Comparison of ENCODE assay signal across 10 mouse cellular contexts in genomic region chr4:124682270-124682669, GRCm38 (mm10). TPM values are rescaled to one million over a fixed set of nuclear protein-coding genes. Genes with fewer than 3 reads are reported as not detected.
DNase-seq lines count a peak whose midpoint lies in the region; ATAC-seq and TF ChIP-seq lines count a peak whose summit lies in the region.
"Had no signal": no experiment of that assay in that cellular context is flagged by ENCODE, and none has a peak within 500 bp of the region (broad histone marks: within the 10 kb centered on the region; RNA-seq: fewer than 3 reads in every experiment).

No protein-coding gene starts in this region.

- no peak overlapping the region for H3K4me2 ChIP-seq in liver, embryonic 11.5 days
- no peak overlapping the region for H3K4me2 ChIP-seq in intestine, embryonic 16.5 days (ENCODE audit: low read depth, low read length)

- no peaks in the 10 kb centered on the region for H3K4me1 ChIP-seq in liver, adult 2 months (ENCODE audit: control insufficient read depth, insufficient read depth, low read length)
- H3K4me1 ChIP-seq in liver, embryonic 11.5 days (replicated peaks; ENCODE audit: control insufficient read depth, insufficient read depth, low read length): no peaks in the 10 kb centered on the region
- H3K4me1 ChIP-seq in intestine, embryonic 16.5 days (ENCODE audit: control insufficient read depth, insufficient read depth, low read length): no peaks in the 10 kb centered on the region

- peaks cover 64% of the 10 kb centered on the region for H3K36me3 ChIP-seq in liver, adult 2 months (ENCODE audit: control insufficient read depth, insufficient read depth, low read length)
- peaks cover 32% of the 10 kb centered on the region; the same call in 1 of the 2 replicates for H3K36me3 ChIP-seq in liver, embryonic 11.5 days (ENCODE audit: control insufficient read depth, insufficient read depth, low read length)
- peaks cover 17% of the 10 kb centered on the region for H3K36me3 ChIP-seq in intestine, embryonic 16.5 days (ENCODE audit: control insufficient read depth, insufficient read depth, low read length)

- H3K9me3 ChIP-seq in liver, embryonic 11.5 days (ENCODE audit: control insufficient read depth, low read length): no peaks in the 10 kb centered on the region
- H3K9me3 ChIP-seq in intestine, embryonic 16.5 days (ENCODE audit: control insufficient read depth, low read length): no peaks in the 10 kb centered on the region
- H3K9me3 ChIP-seq: megakaryocyte, embryonic 14.5 days had no signal

- H3K27me3 ChIP-seq in liver, adult 2 months (ENCODE audit: control insufficient read depth, insufficient read depth, low read length): no peaks in the 10 kb centered on the region
- H3K27me3 ChIP-seq in liver, embryonic 11.5 days (replicated peaks; ENCODE audit: control insufficient read depth, insufficient read depth, low read length): no peaks in the 10 kb centered on the region
- no peaks in the 10 kb centered on the region for H3K27me3 ChIP-seq in intestine, embryonic 16.5 days (replicated peaks; ENCODE audit: control insufficient read depth, insufficient read depth, low read length)
- H3K27me3 ChIP-seq: megakaryocyte, embryonic 14.5 days had no signal

- peak; percentile 18 for DNase-seq in liver, adult 2 months (ENCODE audit: extremely low read depth, low read depth, low spot score)
- DNase-seq in liver, embryonic 11.5 days (ENCODE audit: low spot score): no peak
- DNase-seq in CD4-positive, CD25-positive, alpha-beta regulatory T cell, adult 2 months (ENCODE audit: low read depth, low spot score): peak; percentile 56
- peak; percentile 79 for DNase-seq in NIH3T3 (ENCODE audit: low read depth)
- DNase-seq in right cerebral cortex, postnatal 14 days: no peak
- DNase-seq in kidney, postnatal 14 days: no peak
- DNase-seq: cerebellum, adult 11-12 months; kidney, adult 18-20 months had no signal

- no peak overlapping the region for H3K27ac ChIP-seq in liver, adult 2 months (replicated peaks; ENCODE audit: insufficient read depth, low read depth, low read length)
- H3K27ac ChIP-seq in liver, embryonic 11.5 days (ENCODE audit: low read depth, low read length): no peak overlapping the region
- no peak overlapping the region for H3K27ac ChIP-seq in intestine, embryonic 16.5 days (ENCODE audit: low read length)

- no peak overlapping the region for H3K4me3 ChIP-seq in liver, adult 2 months (ENCODE audit: insufficient read depth, low read depth, low read length)
- H3K4me3 ChIP-seq in liver, embryonic 11.5 days (ENCODE audit: low read depth, low read length): no peak overlapping the region
- no peak overlapping the region for H3K4me3 ChIP-seq in intestine, embryonic 16.5 days (ENCODE audit: low read length)
- H3K4me3 ChIP-seq: megakaryocyte, embryonic 14.5 days had no signal

- no peak for ATAC-seq in liver, embryonic 11.5 days (replicated peaks; ENCODE audit: low FRiP score)
- ATAC-seq in intestine, embryonic 16.5 days: 0 out of 2 replicates have a peak, but pooled peaks have one; percentile 38

- TF ChIP-seq CTCF in liver, adult 2 months (IDR thresholded peaks at IDR 0.05; ENCODE audit: low read depth, low read length): no peak

- WGBS in liver, adult 2 months: 64% methylated on average over 7 of the region's 7 CpGs
- WGBS in liver, embryonic 11.5 days: 68% methylated on average over 7 of the region's 7 CpGs
- whole genome bisulfite sequencing in intestine, embryonic 16.5 days: 46% methylated on average over 7 of the region's 7 CpGs

- TF ChIP-seq POLR2A in liver, adult 2 months (IDR thresholded peaks at IDR 0.05; ENCODE audit: extremely low read depth, insufficient read depth, low read length): no peak

- H3K79me2 ChIP-seq in liver, adult 2 months (ENCODE audit: control insufficient read depth, insufficient read depth, low read length): no peaks in the 10 kb centered on the region; the same call in 1 of the 2 replicates

- no peak overlapping the region for H3K9ac ChIP-seq in liver, adult 2 months (ENCODE audit: low read depth, low read length)
- H3K9ac ChIP-seq in liver, embryonic 11.5 days (ENCODE audit: low read depth, low read length): no peak overlapping the region
- no peak overlapping the region for H3K9ac ChIP-seq in intestine, embryonic 16.5 days (ENCODE audit: low read depth, low read length)

RNA-seq across cellular contexts. Expression of gene Utp11, which starts 11.1 kb away (rescaled TPM):
- 9.3 and 11.6 TPM in 2 replicates for total RNA-seq in liver, adult 2 months (2014; rRNA removed)
- polyA plus RNA-seq in liver, adult 2 months (2012; rRNA removed): 4.2 and 5.5 TPM in 2 replicates
- polyA plus RNA-seq in liver, embryonic 11.5 days (2014; fragmentation: Nextera tagmentation; extraction: Ambion mirVana): 73.3 and 80.5 TPM in 2 replicates
- 51.8 and 58.6 TPM in 2 replicates for polyA plus RNA-seq in intestine, embryonic 16.5 days (2015; fragmentation: Nextera tagmentation; extraction: Ambion mirVana)

RNA-seq across cellular contexts. Expression of gene Fhl3, which starts 18.2 kb away (rescaled TPM):
- 0.20 and 0.28 TPM in 2 replicates for total RNA-seq in liver, adult 2 months (2014; rRNA removed)
- 0.95 and 1.5 TPM in 2 replicates for polyA plus RNA-seq in liver, adult 2 months (2012; rRNA removed)
- polyA plus RNA-seq in liver, embryonic 11.5 days (2014; fragmentation: Nextera tagmentation; extraction: Ambion mirVana): 5.1 and 6.8 TPM in 2 replicates
- 5.1 and 5.2 TPM in 2 replicates for polyA plus RNA-seq in intestine, embryonic 16.5 days (2015; fragmentation: Nextera tagmentation; extraction: Ambion mirVana)

RNA-seq across cellular contexts. Expression of gene Pou3f1, which starts 25.7 kb away (rescaled TPM):
- total RNA-seq in liver, adult 2 months (2014; rRNA removed): not detected in 2 replicates
- polyA plus RNA-seq in liver, adult 2 months (2012; rRNA removed): 0.02 TPM in 1 of 2 replicates, not detected in the other
- polyA plus RNA-seq in liver, embryonic 11.5 days (2014; fragmentation: Nextera tagmentation; extraction: Ambion mirVana): 0.16 and 0.21 TPM in 2 replicates
- polyA plus RNA-seq in intestine, embryonic 16.5 days (2015; fragmentation: Nextera tagmentation; extraction: Ambion mirVana): 0.04 TPM in 1 of 2 replicates, not detected in the other

RNA-seq across cellular contexts. Expression of gene Sf3a3, which starts 32.3 kb away (rescaled TPM):
- total RNA-seq in liver, adult 2 months (2014; rRNA removed): 12.1 and 15.1 TPM in 2 replicates
- 5.5 and 6.6 TPM in 2 replicates for polyA plus RNA-seq in liver, adult 2 months (2012; rRNA removed)
- polyA plus RNA-seq in liver, embryonic 11.5 days (2014; fragmentation: Nextera tagmentation; extraction: Ambion mirVana): 172 and 182 TPM in 2 replicates
- polyA plus RNA-seq in intestine, embryonic 16.5 days (2015; fragmentation: Nextera tagmentation; extraction: Ambion mirVana): 105 and 125 TPM in 2 replicates

RNA-seq across cellular contexts. Expression of gene Inpp5b, which starts 59.4 kb away (rescaled TPM):
- total RNA-seq in liver, adult 2 months (2014; rRNA removed): 15.3 and 15.8 TPM in 2 replicates
- polyA plus RNA-seq in liver, adult 2 months (2012; rRNA removed): 24.1 and 25.7 TPM in 2 replicates
- polyA plus RNA-seq in liver, embryonic 11.5 days (2014; fragmentation: Nextera tagmentation; extraction: Ambion mirVana): 58.2 and 63.3 TPM in 2 replicates
- 27.0 and 27.5 TPM in 2 replicates for polyA plus RNA-seq in intestine, embryonic 16.5 days (2015; fragmentation: Nextera tagmentation; extraction: Ambion mirVana)

Comparison
In these comparisons a context has a peak if more than half of its experiments do, and no peak if none do; other contexts are left out.
1. DNase-seq: peak in liver, adult 2 months (single experiment), CD4-positive, CD25-positive, alpha-beta regulatory T cell, adult 2 months (single experiment) and NIH3T3 (single experiment); none in liver, embryonic 11.5 days (single experiment), right cerebral cortex, postnatal 14 days (single experiment) and kidney, postnatal 14 days (single experiment).